ENCODE assay signal across 11 mouse cellular contexts in genomic region chr4:32909241-32909979, GRCm38 (mm10). TPM values are rescaled to one million over a fixed set of nuclear protein-coding genes. Genes with fewer than 3 reads are reported as not detected.
DNase-seq lines count a peak whose midpoint lies in the region; ATAC-seq and TF ChIP-seq lines count a peak whose summit lies in the region.
"Had no signal": no experiment of that assay in that cellular context is flagged by ENCODE, and none has a peak within 500 bp of the region (broad histone marks: within the 10 kb centered on the region; RNA-seq: fewer than 3 reads in every experiment).

No protein-coding gene starts in this region.

- H3K4me2 ChIP-seq in heart, embryonic 11.5 days: peak overlapping the region; percentile 35
- H3K4me2 ChIP-seq in CH12.LX (ENCODE audit: insufficient read depth, low read depth, poor library complexity, severe bottlenecking): no peak overlapping the region
- H3K4me2 ChIP-seq in intestine, embryonic 15.5 days (replicated peaks): no peak overlapping the region
- H3K4me2 ChIP-seq in stomach, embryonic 14.5 days (replicated peaks; ENCODE audit: low read depth, low read length): no peak overlapping the region

- TF ChIP-seq POLR2A in CH12.LX (IDR thresholded peaks at IDR 0.05; ENCODE audit: low read depth, low read length): no peak

- H3K9ac ChIP-seq in heart, embryonic 11.5 days (ENCODE audit: low read depth, low read length): peak overlapping the region; percentile 22; the same call in 1 of the 2 replicates
- no peak overlapping the region for H3K9ac ChIP-seq in CH12.LX (ENCODE audit: insufficient read depth, low read depth)
- H3K9ac ChIP-seq in intestine, embryonic 15.5 days: no peak overlapping the region
- H3K9ac ChIP-seq in stomach, embryonic 14.5 days (replicated peaks; ENCODE audit: low read depth, low read length): no peak overlapping the region

- dilution Hi-C loops in CH12.LX (cut with MboI; ENCODE audit: extremely low pct_ligation_motif_present, extremely low pct_unique_long_range_greater_than_20kb, low sequenced_read_pairs): no loop called here

- H3K27me3 ChIP-seq in heart, embryonic 11.5 days (ENCODE audit: control insufficient read depth, insufficient read depth, low read length): no peaks in the 10 kb centered on the region
- H3K27me3 ChIP-seq in CH12.LX (replicated peaks): no peaks in the 10 kb centered on the region
- no peaks in the 10 kb centered on the region for H3K27me3 ChIP-seq in intestine, embryonic 15.5 days (replicated peaks)
- no peaks in the 10 kb centered on the region for H3K27me3 ChIP-seq in stomach, embryonic 14.5 days (ENCODE audit: control insufficient read depth, insufficient read depth, low read length)

- no peaks in the 10 kb centered on the region for H3K36me3 ChIP-seq in heart, embryonic 11.5 days (ENCODE audit: control insufficient read depth, insufficient read depth, low read length)
- no peaks in the 10 kb centered on the region for H3K36me3 ChIP-seq in CH12.LX (replicated peaks in 1 of 2; ENCODE audit: control insufficient read depth in 1 of 2, insufficient read depth in 1 of 2, low read length in 1 of 2)
- H3K36me3 ChIP-seq in intestine, embryonic 15.5 days: no peaks in the 10 kb centered on the region
- no peaks in the 10 kb centered on the region for H3K36me3 ChIP-seq in stomach, embryonic 14.5 days (ENCODE audit: control insufficient read depth, insufficient read depth, low read length)

- TF ChIP-seq CTCF in CH12.LX (conservative IDR thresholded peaks at IDR 0.05 in 1 of 2, IDR thresholded peaks at IDR 0.05 in 1 of 2; ENCODE audit: low read depth in 2 of 2, low read length in 2 of 2): no peak

- TF ChIP-seq RAD21 in CH12.LX (IDR thresholded peaks at IDR 0.05; ENCODE audit: low read depth, low read length): no peak

- TF ChIP-seq EP300 in CH12.LX (IDR thresholded peaks at IDR 0.05; ENCODE audit: low read length): no peak

- H3K4me3 ChIP-seq in heart, embryonic 11.5 days (ENCODE audit: low read depth, low read length): no peak overlapping the region; the same call in 1 of the 2 replicates
- no peak overlapping the region for H3K4me3 ChIP-seq in CH12.LX (replicated peaks in 1 of 3; ENCODE audit: low read depth in 2 of 3, low read length in 2 of 3, poor library complexity in 1 of 3)
- H3K4me3 ChIP-seq in intestine, embryonic 15.5 days (replicated peaks): no peak overlapping the region
- no peak overlapping the region for H3K4me3 ChIP-seq in stomach, embryonic 14.5 days (ENCODE audit: low read depth, low read length)

- peak; percentile 91 for ATAC-seq in heart, embryonic 11.5 days (replicated peaks; ENCODE audit: insufficient number of reproducible peaks, low FRiP score, low TSS enrichment)
- ATAC-seq in intestine, embryonic 15.5 days: peak; percentile 94
- ATAC-seq in stomach, embryonic 14.5 days (ENCODE audit: insufficient number of reproducible peaks, insufficient read depth, low FRiP score, low read depth): peak; percentile 93

- 43% methylated on average over 3 of the region's 3 CpGs for WGBS in heart, embryonic 11.5 days (ENCODE audit: insufficient replicate concordance)
- 49% methylated on average over 3 of the region's 3 CpGs for WGBS in intestine, embryonic 15.5 days
- 63% methylated on average over 3 of the region's 3 CpGs for WGBS in stomach, embryonic 14.5 days

- no peaks in the 10 kb centered on the region for H3K79me2 ChIP-seq in CH12.LX (replicated peaks; ENCODE audit: control insufficient read depth, extremely low read depth, insufficient read depth, poor library complexity, severe bottlenecking)

- DNase-seq in heart, adult 11 months: no peak
- peak; percentile 26 for DNase-seq in CH12.LX (ENCODE audit: extremely low read depth)
- no peak for DNase-seq in urinary bladder, postnatal 4 days (ENCODE audit: low spot score in 2 of 2)
- DNase-seq in right cerebral cortex, adult 18-20 months: no peak
- no peak for DNase-seq in left cerebral cortex, adult 8-10 months (ENCODE audit: low spot score in 2 of 2)
- DNase-seq: adrenal gland, adult 8-10 months; gastrocnemius, postnatal 10 days; kidney, postnatal 14 days had no signal

- in situ Hi-C loops in CH12.LX (cut with MboI; ENCODE audit: low pct_ligation_motif_present, low pct_unique_long_range_greater_than_20kb, low sequenced_read_pairs): no loop called here

- H3K9me3 ChIP-seq in heart, embryonic 11.5 days (replicated peaks; ENCODE audit: control insufficient read depth, low read length): no peaks in the 10 kb centered on the region
- H3K9me3 ChIP-seq in CH12.LX (replicated peaks; ENCODE audit: low read length): no peaks in the 10 kb centered on the region
- no peaks in the 10 kb centered on the region for H3K9me3 ChIP-seq in intestine, embryonic 15.5 days
- no peaks in the 10 kb centered on the region for H3K9me3 ChIP-seq in stomach, embryonic 14.5 days (ENCODE audit: control insufficient read depth, low read depth, low read length)

- peaks cover 20% of the 10 kb centered on the region for H3K4me1 ChIP-seq in heart, embryonic 11.5 days (ENCODE audit: control insufficient read depth, insufficient read depth, low read length)
- peaks cover 17 to 51% of the 10 kb centered on the region in 2 experiments for H3K4me1 ChIP-seq in CH12.LX (ENCODE audit: control insufficient read depth in 1 of 2, insufficient read depth in 2 of 2)
- H3K4me1 ChIP-seq in intestine, embryonic 15.5 days (replicated peaks): no peaks in the 10 kb centered on the region
- 0 out of 2 replicates have a peak, but pooled peaks cover 3% of the 10 kb centered on the region for H3K4me1 ChIP-seq in stomach, embryonic 14.5 days (ENCODE audit: control insufficient read depth, insufficient read depth, low read length)

- H3K27ac ChIP-seq in heart, embryonic 11.5 days (ENCODE audit: low read depth, low read length): peak overlapping the region; percentile 50
- H3K27ac ChIP-seq in CH12.LX (ENCODE audit: insufficient read depth, low read depth): no peak overlapping the region
- no peak overlapping the region for H3K27ac ChIP-seq in intestine, embryonic 15.5 days
- no peak overlapping the region for H3K27ac ChIP-seq in stomach, embryonic 14.5 days (ENCODE audit: low read length)

TF ChIP-seq in CH12.LX, 34 proteins besides CTCF, POLR2A, EP300 and RAD21:
- no peak for TF ChIP-seq MAFK (IDR thresholded peaks at IDR 0.05; ENCODE audit: insufficient replicate concordance, low read length)
- no peak for TF ChIP-seq ZC3H11A (IDR thresholded peaks at IDR 0.05; ENCODE audit: low read depth, low read length)
- no peak for TF ChIP-seq TBP (conservative IDR thresholded peaks at IDR 0.05; ENCODE audit: low read depth, low read length)
- TF ChIP-seq TCF12 (IDR thresholded peaks at IDR 0.05; ENCODE audit: low read depth, low read length): no peak
- no peak for TF ChIP-seq GABPA (IDR thresholded peaks at IDR 0.05; ENCODE audit: insufficient replicate concordance, low read depth, low read length)
- TF ChIP-seq MAZ (IDR thresholded peaks at IDR 0.05; ENCODE audit: low read depth, low read length): no peak
- TF ChIP-seq JUND (conservative IDR thresholded peaks at IDR 0.05; ENCODE audit: low read depth, low read length): no peak
- no peak for TF ChIP-seq NRF1 (IDR thresholded peaks at IDR 0.05; ENCODE audit: low read depth, low read length)
- no peak for TF ChIP-seq ZKSCAN1 (IDR thresholded peaks at IDR 0.05; ENCODE audit: borderline replicate concordance, low read depth, low read length)
- TF ChIP-seq NELFE (IDR thresholded peaks at IDR 0.05; ENCODE audit: low read depth, low read length): no peak
- no peak for TF ChIP-seq USF2 (conservative IDR thresholded peaks at IDR 0.05; ENCODE audit: low read depth, low read length)
- TF ChIP-seq ZMIZ1 (IDR thresholded peaks at IDR 0.05; ENCODE audit: low read depth, low read length): no peak
- no peak for TF ChIP-seq ETS1 (conservative IDR thresholded peaks at IDR 0.05; ENCODE audit: low read depth, low read length)

RNA-seq across cellular contexts. Expression of gene Ankrd6, which starts 41.2 kb away (rescaled TPM):
- polyA plus RNA-seq in heart, embryonic 11.5 days (2014; fragmentation: Nextera tagmentation; extraction: Ambion mirVana): 5.4 and 7.1 TPM in 2 replicates
- total RNA-seq in CH12.LX (2012; rRNA removed) (1.4 and 2.1 TPM in 2 replicates), CH12.LX (2014; rRNA removed) (1.3 TPM in 2 replicates)
- 1.5 and 1.6 TPM in 2 replicates for polyA plus RNA-seq in CH12.LX (2012; ENCODE audit: insufficient read length, low read depth)
- 4.0 and 4.1 TPM in 2 replicates for polyA plus RNA-seq in intestine, embryonic 15.5 days (2015; fragmentation: Nextera tagmentation; extraction: Ambion mirVana)
- polyA plus RNA-seq in stomach, embryonic 14.5 days (2014; fragmentation: Nextera tagmentation; extraction: Ambion mirVana): 5.6 and 6.9 TPM in 2 replicates
- total RNA-seq in left cerebral cortex, adult 8-10 months (2022): 10 to 100 TPM; 40.6 to 48.4 (median 40.7) TPM
